Mouse (Mus musculus): ENCODE measurements around the gene Fahd1.

Gene Fahd1

DNA sequence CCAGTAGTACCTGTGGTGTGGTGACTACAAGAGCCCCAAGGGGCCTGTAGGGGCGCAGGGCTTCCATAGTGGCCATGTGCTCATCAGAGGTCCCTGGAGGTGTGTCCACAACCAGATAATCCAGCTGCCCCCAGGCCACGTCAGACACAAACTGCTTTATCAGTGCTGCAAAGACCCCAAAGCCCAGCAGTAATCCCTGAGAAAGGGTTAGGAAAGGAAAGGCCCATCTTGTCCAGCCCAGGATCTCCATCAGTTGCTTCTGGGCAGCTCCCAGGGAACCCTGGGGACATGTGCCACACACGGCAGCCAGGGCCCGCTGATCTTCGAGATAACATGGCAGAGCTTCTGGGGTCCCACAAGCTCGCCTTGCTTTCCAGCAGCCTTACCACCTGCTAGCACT, 34.2 kb upstream of the Fahd1 start:
- DNase-seq, result no peak

DNA sequence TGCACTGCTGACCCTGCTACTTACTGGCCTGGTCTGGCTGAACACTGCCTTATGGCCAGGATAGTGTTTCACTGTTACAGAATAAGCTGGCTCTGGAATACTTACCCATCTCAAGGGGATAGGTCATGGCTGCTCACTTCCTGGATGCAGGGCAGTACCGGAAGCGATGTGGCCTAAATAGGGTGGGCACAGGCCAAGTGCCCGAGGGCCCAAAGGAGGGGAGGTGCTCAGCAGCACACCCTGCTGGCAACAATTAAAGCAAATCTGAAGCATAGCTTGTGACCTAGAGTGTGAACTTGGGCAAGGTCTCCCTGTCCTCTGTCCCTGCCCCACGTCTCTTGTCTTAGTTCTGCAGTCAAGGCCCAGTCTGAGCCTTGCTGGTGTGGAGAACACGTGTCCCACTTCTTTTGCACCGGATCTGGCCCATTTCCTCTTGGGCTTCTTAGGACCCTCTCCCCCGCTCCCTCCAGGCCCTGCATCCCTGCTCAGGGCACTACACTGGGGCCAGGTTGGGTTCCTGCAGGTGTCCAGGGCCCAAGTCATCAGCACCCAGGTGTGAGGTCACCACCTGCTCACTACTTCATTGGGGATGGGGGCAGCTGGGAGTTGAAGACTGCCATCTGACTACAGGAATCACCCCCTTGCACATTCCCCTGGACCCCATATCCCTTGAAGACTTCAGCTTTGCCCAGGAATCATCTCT, 31.7 kb upstream of the Fahd1 start:
- DNase-seq, result peak; percentile 64

DNA sequence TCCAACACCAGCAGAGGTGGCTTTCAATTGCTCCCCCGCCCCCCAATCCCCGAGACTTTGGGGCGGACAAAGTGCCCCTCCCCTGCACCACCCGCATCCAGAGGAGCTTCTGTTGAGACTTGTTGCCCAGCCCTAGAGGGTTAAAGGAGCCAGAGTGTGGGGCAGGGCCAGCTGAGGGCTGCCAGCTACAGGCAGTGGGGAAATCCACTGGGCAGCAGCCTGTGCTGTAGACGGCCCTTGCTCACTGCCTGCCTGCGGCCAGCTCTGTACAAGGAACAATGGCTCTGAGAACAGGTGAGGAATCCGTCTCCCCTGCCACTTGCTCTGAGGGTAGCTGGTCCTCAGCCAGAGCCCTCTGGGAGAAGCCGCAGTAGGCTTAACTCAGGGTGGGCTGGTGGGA, 28.4 kb upstream of the Fahd1 start:
- no peak for DNase-seq

DNA sequence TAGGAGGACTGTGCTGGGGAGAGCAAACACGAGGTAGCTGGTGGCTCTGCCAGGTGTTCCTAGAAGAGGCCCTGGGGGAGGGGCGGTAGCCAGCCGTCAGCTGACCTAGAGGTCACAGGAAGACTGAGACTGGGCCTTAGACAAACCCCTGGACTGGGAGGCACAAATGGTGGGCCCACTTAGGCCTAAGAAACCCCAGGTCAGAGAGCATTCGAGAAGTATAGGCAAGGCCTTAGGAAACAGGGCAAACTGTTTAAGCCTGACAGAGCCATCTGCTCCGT, 27.9 kb upstream of the Fahd1 start:
- peak; percentile 94 for DNase-seq

DNA sequence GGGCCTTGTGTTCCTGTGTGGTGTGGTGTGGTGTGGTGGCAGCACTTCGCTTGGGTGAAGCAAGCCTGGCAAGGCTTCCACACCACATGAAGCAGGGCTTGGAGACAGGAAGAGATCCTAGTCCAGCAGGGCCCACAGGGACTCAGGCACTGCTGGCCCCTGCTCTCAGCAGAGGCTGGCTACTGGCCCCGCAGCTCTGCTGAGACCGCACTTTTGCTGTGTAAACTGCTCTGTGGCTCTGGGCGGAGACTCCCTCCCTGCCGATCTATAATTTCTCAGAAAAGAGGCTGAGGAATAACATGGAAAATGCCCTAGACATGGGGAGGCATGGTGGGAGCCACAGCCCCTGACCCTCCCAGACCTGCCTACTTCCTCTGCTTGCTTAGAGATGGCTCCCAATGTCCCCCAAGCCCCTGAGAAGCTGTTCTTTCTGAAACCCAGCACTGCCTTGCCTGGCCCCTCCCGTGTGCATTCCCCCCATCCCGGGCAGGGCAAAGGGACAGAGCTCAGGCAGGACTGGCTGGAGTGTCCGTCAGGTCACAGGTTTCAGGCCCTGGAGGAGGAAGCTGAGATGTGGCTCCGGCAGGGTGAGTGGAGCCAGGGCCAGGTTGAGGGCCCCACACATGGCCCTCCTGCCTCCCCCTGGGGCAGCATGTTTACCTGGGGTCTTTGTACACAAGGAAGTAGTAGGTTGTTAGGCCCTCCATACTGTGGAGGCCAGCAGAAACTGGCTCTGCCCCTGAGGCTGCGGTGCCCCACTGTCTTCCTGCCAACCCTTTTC, 27.4 kb upstream of the Fahd1 start:
- DNase-seq, result peak; percentile 74

DNA sequence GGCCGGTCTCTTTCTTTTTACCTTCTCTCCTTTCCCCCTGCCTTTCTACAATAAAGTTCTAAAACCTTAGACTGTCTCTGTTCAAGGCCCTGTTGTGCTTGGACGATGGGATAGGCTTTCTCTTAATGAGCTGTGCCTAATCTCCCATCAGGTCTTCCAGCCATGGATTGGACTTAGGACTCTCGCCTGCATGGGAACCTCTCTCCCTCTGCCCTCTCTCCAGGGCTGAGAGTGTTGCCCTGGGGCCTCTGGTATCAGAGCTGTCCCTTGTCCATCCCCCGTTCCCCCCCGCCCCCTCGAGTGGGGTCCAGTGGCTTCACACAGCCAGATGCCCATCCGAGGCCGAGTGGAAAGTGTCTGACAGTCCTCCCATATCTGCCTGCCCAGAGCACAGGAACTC, 24.8 kb upstream of the Fahd1 start:
- DNase-seq, result no peak

DNA sequence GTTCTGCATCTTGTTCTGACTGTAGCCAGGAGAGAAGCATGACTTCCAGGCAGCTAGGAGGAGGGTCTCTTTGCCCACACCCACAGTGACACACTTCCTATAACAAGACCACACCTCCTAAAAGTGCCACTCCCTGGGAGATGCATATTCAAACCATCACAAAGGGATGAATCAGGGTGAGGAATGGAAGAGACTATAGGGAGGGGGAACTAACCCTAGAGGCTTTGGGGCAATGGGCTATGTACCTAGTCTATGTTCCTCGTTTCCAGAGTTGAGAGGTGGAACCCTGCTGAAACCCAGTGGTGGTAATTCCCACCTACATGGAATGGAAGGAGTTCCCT, 24.2 kb upstream of the Fahd1 start:
- no peak for DNase-seq

DNA sequence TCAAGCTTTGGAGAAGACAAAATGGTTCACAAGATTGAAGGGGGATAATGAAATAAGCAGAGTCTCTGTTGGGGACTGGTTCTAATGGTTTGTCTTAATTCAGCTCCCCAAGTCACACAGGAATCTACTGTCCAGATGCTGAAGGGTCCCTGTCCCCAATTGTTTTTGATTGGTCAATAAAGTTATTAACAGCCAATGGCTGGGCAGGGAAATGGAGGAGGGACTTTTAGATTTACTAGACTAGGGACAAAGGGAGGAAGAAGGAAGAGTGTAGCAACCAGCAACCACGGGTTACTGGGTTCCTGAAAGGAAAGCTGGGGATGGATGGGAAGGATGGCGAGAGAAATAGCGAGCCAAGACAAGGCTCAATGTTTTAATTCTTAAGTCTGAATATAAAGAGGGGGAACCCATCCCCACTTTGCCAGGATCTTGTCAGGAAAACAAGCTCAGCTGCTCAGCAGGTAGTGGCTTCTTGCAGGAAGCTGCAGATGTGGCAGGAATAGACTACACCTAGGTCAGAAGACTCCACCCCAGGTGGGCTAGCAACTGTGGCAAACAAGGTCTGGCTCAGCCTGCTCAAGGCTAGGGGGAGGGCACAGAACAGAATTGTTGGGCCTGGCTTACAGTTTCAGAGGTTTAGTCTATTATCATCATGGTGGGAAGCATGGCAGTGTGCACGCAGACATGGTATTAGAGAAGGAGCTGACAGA, 23.7 kb upstream of the Fahd1 start:
- no peak for DNase-seq

DNA sequence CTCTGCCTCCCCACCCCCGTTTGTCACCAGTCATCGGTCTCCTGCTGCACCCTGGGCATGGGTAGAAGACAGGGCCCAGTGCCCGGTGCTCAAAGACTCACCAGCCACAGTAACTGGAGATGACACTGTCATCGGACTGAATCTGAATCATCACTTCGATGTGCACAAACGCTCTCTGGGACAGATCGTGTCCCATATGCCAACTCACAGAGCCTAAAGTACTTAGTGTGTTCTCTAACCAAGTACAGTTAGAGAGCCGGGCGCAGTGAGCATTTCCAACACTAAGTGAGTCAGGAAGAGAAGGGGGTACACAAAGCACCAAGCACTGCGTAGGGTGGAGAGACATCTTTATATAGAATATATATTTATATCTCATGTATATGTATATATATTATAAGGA, 17.8 kb upstream of the Fahd1 start:
- DNase-seq, result no peak

DNA sequence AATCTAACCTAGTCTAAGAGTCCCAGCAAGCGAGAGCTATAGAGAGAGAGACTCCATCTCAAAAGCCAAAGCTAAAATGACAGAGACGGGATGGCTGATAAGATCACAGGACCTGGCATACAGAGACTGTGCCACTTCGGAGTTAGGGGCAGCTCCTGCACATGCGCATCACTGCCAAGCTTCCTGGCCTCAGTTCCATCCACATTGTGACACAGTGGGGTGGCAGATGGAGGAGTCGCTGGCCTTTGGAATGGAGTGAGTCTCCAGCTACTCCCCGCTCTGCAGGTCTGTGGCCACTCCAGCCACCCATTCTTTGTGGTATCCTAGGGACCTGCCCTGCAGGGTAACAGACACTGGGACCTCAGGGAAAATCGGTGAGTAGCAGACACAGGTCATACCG, 15.6 kb upstream of the Fahd1 start, which contains the start of gene Igfals:
Gene Igfals (plus strand): TSS at position 222 of the 400 bp plus-strand sequence.
- no peak for DNase-seq

DNA sequence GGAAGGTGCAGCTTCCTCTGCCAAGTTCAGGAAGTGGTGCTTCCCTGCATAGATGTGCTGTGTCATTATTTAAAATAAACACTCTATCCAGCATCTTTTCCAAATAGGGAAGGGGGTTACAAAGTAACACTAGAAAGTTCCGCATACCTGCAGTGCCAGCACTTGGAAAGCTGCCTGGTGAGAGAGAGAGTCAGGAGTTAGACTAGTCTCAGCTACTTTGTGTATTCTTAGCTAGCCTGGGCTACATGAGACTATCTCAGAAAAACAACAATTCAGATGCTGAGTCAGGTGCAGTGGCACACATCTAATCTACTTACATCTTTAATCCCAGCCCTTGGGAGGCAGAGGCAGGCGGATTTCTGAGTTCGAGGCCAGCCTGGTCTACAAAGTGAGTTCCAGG, 11.6 kb upstream of the Fahd1 start:
- DNase-seq, result no peak

DNA sequence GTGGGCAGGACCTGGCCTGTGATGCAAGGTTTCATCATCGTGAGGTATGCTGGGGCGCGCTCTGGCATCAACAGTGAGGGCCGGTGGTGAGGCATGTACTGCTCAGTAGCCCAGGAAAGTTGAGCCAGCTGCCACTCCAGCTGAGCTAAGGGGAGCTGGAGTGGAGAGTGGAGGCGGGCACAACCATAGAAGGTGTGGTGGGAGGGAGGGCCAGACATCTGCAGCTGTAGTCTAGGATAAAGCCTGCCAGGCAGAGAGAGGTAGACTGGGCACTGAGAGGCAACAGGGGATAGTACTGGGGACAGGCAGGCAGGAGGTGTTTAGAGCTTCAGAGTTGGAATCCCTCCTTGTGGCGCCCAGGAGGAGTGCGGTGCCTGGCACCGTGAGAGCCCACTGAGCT, 9.9 kb upstream of the Fahd1 start:
- DNase-seq, result no peak

DNA sequence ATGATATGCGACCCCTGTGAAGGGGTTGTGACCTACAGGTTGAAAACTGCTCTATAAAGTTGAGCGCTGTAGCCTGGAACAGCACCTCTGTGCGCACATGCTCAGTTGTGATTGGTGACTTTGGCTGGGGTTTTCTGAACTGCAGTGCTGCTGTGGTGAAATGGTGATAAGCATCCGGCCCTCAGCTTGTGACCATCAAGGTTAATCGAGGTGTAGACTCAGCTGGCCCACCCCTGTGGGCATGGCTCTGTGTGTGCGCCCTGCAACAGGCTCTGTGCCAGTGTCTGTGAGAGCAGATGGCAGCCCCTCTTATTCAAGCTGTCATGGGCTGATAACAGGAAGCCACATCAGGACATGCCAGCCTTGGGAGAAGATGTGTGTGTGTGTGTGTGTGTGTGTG, 8.8 kb upstream of the Fahd1 start:
- DNase-seq, result peak; percentile 37

DNA sequence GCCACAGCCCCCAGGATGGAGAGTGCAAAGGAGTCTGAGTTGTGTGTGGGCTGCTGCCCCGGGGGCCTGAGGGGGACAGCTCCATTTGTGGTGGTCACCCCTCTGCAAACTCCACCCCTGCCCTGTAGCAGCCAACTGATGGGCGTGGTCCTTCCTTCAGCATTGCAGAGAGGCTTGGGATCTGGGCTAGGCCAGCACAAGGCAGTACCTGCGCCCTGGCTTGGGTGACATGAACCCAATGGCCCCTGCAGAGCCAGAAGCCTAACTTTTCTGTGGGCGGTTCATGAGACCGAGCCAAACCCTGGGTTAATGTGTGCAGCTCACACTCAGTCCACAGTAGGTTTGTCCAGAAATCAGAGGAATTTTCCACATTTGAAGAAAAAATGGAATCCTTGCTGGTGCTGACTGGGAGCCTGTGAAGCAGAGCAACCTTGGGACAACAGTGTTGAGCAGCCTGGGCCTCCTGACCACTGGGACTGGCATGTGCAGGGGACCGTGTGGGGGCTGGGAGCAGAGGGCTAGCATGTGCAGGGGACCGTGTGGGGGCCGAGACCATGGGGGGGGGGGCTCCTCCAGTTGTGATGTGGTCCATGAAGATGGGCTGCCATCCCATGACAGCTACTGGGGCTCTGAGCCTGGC, 7.8 kb upstream of the Fahd1 start:
- peak; percentile 94 for DNase-seq

DNA sequence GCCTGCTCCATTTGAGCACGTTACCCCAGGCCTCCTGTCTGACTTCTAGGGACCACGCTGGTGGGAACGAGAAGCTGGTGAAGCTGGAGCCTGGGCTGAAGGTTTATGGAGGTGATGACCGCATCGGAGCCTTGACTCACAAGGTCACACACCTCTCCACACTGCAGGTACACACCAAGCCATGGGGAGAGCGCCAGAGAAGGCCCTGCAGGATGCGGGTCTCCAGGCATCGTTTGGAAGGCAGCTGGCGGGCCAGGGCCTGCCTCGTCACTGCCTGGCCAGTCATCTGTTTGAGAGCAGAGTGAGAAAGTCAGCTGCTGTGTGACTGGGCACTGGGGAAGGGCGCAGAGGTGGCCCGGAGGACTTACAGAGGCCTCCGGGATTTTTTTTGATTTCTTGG, 6.4 kb upstream of the Fahd1 start:
- no peak for DNase-seq

DNA sequence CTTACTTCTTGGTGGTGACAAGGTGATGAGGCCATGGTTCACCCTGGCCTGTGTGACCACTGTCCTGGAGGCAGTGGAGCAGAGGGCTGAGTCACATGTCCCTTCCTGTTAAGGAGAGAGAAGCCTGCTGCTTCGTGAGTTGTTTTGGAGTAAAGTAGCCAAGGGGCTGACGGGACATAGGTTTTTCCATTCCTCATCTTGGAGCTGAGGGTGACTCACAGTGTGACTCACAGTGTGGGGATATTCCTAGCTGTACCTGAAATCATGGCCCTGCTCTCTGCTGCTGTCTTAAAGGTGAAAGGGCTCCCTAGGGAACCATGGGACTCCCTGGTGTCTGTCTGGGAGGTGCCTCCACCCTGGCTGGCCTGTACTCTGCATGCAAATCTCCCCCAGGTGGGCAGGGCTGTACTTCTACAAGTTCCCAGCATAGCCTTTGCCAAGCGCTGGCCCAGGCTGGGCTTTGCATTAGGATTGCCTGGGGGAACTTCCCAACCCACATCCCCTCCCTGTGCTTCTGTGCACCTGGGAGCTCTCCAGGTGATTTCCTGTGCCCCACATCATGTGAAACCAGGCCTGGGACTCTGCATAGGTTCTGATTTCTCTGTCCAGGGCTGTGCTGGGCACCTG, 5.8 kb upstream of the Fahd1 start:
- DNase-seq, result peak; percentile 42

DNA sequence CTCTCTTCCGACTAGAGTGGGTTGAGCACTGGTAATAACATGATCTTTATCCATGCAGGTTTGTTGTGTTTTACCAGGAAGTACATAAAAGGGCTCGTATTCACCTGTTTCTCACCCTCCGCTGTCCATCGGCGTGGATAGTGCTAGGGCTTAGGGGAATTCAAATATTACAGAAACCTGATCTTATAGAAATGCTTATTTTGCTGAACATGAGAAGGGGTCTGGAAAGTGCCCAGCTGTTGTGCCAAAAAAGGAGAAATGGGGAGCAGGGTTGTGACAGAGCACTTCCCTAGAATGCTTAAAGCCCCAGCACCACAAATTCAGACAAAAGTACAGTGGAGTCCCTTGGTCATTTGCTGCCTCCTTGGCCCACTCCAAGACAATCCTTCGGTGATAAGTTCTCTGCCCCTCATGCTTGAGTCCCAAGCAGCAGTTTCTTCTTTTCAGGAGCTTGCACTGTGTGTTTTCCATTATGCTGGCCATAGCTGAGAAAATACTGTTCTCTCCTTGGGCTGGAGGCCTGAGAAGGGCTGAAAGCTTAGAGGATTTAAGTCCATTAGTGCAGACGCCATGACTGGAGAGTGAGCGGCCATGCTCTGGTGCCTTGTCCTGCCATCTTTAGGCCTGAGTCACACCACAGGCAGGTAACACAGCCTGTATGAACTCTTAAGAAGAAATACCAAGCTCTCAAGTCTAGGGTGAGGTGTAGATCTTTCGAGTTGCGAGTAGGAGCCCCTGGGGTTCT, 1.4 kb upstream of the Fahd1 start:
- DNase-seq, result no peak

DNA sequence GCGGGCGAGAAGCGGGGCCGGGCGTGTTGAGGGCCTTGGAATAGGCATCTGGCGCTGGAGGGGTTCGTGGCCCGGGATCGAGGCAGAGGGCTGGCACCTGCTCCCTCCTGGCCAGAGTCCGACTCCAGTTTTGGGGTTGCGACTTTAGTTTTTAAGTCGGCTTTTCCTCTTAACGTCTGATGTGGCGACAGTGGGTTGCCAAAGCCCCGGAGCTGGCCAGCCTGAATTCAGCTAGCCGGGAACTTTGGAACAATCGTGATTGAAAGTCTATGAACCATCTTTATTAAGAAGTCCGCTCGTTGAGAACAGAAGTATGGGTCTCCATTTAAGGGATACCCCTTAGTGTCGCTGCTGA, 586 bp upstream of the Fahd1 start:
- no peak for DNase-seq

DNA sequence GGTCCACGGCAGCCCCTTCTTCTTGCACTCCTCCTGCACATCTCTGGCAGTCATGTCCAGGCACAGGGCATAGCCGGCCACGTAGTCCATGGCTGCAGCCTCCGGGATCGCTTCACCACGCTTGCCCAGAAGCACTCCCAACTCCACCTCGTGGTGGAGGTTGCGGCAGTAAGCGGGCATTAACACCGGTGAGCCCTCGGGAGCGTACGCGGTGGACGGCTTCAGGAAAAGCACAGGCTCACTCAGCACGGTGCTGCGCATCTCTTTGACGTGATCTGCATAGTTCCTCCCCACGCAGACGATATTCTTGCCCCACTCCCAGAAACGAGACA, 465 bp downstream of the Fahd1 start:
- no peak for DNase-seq

DNA sequence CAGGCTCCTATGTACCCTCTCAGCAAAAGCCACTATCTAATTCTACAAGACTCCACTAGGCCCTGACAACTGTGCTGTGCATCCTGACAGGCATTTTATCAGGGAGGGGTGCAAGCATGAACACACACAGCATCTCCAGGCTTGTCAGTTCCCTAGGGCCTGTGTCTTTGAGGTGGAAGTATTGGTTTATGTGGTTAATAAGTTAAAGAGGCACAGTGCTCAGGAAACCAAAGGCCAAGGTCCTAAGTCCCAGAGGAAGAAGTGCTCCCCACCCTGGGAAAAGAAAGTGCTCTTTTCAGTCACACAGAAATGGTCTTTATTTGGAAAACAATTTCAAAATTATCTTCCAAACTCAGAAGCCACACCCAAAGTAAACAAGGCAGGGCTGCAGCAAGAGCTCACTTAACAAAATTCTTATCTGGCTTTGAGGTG, 1.5 kb downstream of the Fahd1 start:
- DNase-seq, result peak; percentile 88

DNA sequence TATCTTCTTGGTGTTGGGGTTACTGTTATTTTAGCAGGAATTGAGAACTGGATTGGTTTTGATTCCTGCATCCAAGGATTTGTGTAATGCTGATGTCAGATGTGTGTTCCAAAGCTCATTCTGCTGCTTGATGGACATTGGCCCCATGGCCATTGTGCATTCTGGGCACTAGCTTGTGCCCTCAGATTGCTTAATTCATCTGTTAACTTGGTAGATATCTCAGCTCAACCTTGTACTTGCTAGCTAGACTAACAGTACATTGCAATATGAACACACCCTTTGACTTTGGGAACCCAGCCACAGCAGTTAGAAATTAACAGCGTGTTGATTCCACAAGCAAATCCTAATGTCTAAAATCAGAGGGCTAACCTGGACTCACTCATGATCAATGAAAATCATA, 2.8 kb downstream of the Fahd1 start:
- DNase-seq, result peak; percentile 93

DNA sequence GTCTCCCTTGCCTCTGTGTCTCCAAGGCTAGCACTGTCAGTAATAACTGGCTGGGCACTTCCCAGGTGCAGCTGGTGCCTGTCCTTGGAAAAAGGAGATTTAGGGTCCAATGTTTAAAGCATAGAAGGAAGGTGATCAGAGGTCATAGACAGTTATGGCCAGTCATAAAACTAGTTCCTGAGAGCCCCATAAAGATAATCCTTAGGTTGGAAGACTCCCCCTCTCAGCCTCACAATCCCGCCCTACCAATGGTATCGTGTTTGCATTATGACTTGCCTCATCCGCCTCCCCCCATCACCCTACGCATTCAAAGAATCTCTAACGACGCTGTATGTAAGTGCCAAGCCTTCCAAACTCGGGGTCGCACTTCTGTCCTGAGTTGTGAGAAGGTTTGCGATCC, 5.6 kb downstream of the Fahd1 start:
- DNase-seq, result no peak

DNA sequence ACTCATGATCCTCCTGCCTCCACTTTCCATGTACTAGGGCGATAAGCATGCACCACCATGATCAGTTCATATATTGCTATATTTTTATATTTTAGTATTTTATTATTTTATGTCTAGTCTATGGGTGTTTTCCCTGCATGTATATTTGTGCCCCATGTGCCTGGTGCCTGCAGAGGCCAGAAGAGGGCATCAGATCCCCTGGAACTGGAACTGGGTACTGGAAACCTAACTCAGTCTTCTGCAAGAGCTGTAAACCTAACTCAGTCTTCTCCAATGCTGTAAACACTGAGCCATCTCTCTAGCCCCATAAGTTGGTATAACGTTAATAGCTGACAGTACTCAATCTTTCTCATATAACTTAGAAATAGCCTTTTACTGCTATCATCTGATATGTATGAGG, 7.5 kb downstream of the Fahd1 start:
- DNase-seq, result peak; percentile 70

Measured in kidney, adult 9 months (tissue).